ENCODE assay signal across 9 mouse cellular contexts in genomic region chr6:124744755-124745321, GRCm38 (mm10). TPM values are rescaled to one million over a fixed set of nuclear protein-coding genes. Genes with fewer than 3 reads are reported as not detected.
A peak's percentile ranks its signal among the peaks of the same experiment; 100 is the strongest.
DNase-seq lines count a peak whose midpoint lies in the region; ATAC-seq and TF ChIP-seq lines count a peak whose summit lies in the region.
"Had no signal": no experiment of that assay in that cellular context is flagged by ENCODE, and none has a peak within 500 bp of the region (broad histone marks: within the 10 kb centered on the region; RNA-seq: fewer than 3 reads in every experiment).

No protein-coding gene starts in this region.

- H3K36me3 ChIP-seq in forebrain, postnatal 0 days (ENCODE audit: insufficient read depth): peaks cover 54% of the 10 kb centered on the region
- H3K36me3 ChIP-seq in liver, embryonic 14.5 days (replicated peaks; ENCODE audit: control insufficient read depth, insufficient read depth, low read depth): no peaks in the 10 kb centered on the region

- H3K9me3 ChIP-seq in forebrain, postnatal 0 days (ENCODE audit: low read length): no peaks in the 10 kb centered on the region
- H3K9me3 ChIP-seq in liver, embryonic 14.5 days (ENCODE audit: control insufficient read depth, low read length): no peaks in the 10 kb centered on the region

- H3K9ac ChIP-seq in forebrain, postnatal 0 days: peak overlapping the region; percentile 31; the same call in 1 of the 2 replicates
- H3K9ac ChIP-seq in liver, embryonic 14.5 days (replicated peaks): no peak overlapping the region

- TF ChIP-seq CTCF in layer of hippocampus, adult 2 months (conservative IDR thresholded peaks at IDR 0.05): no peak
- TF ChIP-seq CTCF in forebrain, postnatal 0 days (IDR thresholded peaks at IDR 0.05; ENCODE audit: low read depth): no peak
- TF ChIP-seq CTCF in liver, embryonic 14.5 days (IDR thresholded peaks at IDR 0.05; ENCODE audit: low read depth): no peak

- no peak for ATAC-seq in forebrain, postnatal 0 days
- ATAC-seq in liver, embryonic 14.5 days (ENCODE audit: insufficient read depth): no peak

- peaks cover 2% of the 10 kb centered on the region; the same call in 1 of the 2 replicates for H3K4me1 ChIP-seq in forebrain, postnatal 0 days (ENCODE audit: insufficient read depth)
- H3K4me1 ChIP-seq in liver, embryonic 14.5 days (replicated peaks; ENCODE audit: control insufficient read depth in 2 of 2, insufficient read depth in 2 of 2, low read length in 1 of 2): peaks cover 6 to 12% of the 10 kb centered on the region in 2 experiments

- no peaks in the 10 kb centered on the region for H3K27me3 ChIP-seq in forebrain, postnatal 0 days (ENCODE audit: insufficient read depth, low read length)
- H3K27me3 ChIP-seq in liver, embryonic 14.5 days (ENCODE audit: control insufficient read depth, insufficient read depth, low read length): no peaks in the 10 kb centered on the region

- no peak for DNase-seq in layer of hippocampus, adult 2 months (ENCODE audit: low spot score in 2 of 2)
- no peak for DNase-seq in layer of hippocampus, adult 9-11 months
- DNase-seq in cerebellum, adult 11-12 months: peak; percentile 83
- DNase-seq in forebrain, postnatal 0 days: no peak
- DNase-seq in liver, embryonic 14.5 days (ENCODE audit: low read depth in 3 of 3, low spot score in 3 of 3): no peak
- no peak for DNase-seq in right cerebral cortex, postnatal 4 days
- no peak for DNase-seq in adrenal gland, adult 8-10 months
- DNase-seq in adrenal gland, postnatal 4 days (ENCODE audit: low spot score in 2 of 2): no peak

- no peak for TF ChIP-seq EP300 in liver, embryonic 14.5 days (IDR thresholded peaks at IDR 0.05; ENCODE audit: low read depth)

- peak overlapping the region; percentile 98 for H3K27ac ChIP-seq in layer of hippocampus, adult 2 months
- H3K27ac ChIP-seq in forebrain, postnatal 0 days (ENCODE audit: low read depth, low read length): peak overlapping the region; percentile 71
- H3K27ac ChIP-seq in liver, embryonic 14.5 days: no peak overlapping the region

- peak overlapping the region; percentile 100 for H3K4me2 ChIP-seq in forebrain, postnatal 0 days (ENCODE audit: low read depth)
- peak overlapping the region; percentile 97 for H3K4me2 ChIP-seq in liver, embryonic 14.5 days (ENCODE audit: low read depth)

- H3K4me3 ChIP-seq in layer of hippocampus, adult 2 months: peak overlapping the region; percentile 75
- peak overlapping the region; percentile 61 for H3K4me3 ChIP-seq in forebrain, postnatal 0 days (ENCODE audit: low read depth, low read length)
- H3K4me3 ChIP-seq in liver, embryonic 14.5 days (ENCODE audit: insufficient read depth in 1 of 2, low read depth in 2 of 2, low read length in 2 of 2): peak overlapping the region; percentile 4 to 70; a peak in 3 of 4 replicates

- 69% methylated on average over 26 of the region's 26 CpGs for WGBS in forebrain, postnatal 0 days
- 64% methylated on average over 26 of the region's 26 CpGs for WGBS in liver, embryonic 14.5 days (ENCODE audit: insufficient replicate concordance)

RNA-seq across cellular contexts. Expression of gene Grcc10, which starts 3.7 kb away (rescaled TPM):
- total RNA-seq in layer of hippocampus, adult 2 months (2021): 100 to 1,000 TPM; 295 to 339 TPM
- 257 and 314 TPM in 2 replicates for total RNA-seq in forebrain, postnatal 0 days (2014; rRNA removed)
- 699 and 862 TPM in 2 replicates for polyA plus RNA-seq in forebrain, postnatal 0 days (2015; fragmentation: Nextera tagmentation; extraction: Ambion mirVana)
- polyA plus RNA-seq in liver, embryonic 14.5 days (2012; rRNA removed): 27.9 and 50.2 TPM in 2 replicates
- 74.0 and 80.0 TPM in 2 replicates for polyA plus RNA-seq in liver, embryonic 14.5 days (2014; fragmentation: Nextera tagmentation; extraction: Ambion mirVana)
- total RNA-seq in adrenal gland, adult 8-10 months (2022): 100 to 1,000 TPM; 348 to 417 (median 368) TPM
- total RNA-seq in adrenal gland, postnatal 4 days (2021): 100 to 1,000 TPM; 313 TPM

RNA-seq across cellular contexts. Expression of gene Ptpn6, which starts 6.3 kb away (rescaled TPM):
- 1 to 10 TPM; 5.5 to 6.6 TPM for total RNA-seq in layer of hippocampus, adult 2 months (2021)
- 2.2 and 2.9 TPM in 2 replicates for total RNA-seq in forebrain, postnatal 0 days (2014; rRNA removed)
- 3.6 and 3.8 TPM in 2 replicates for polyA plus RNA-seq in forebrain, postnatal 0 days (2015; fragmentation: Nextera tagmentation; extraction: Ambion mirVana)
- polyA plus RNA-seq in liver, embryonic 14.5 days (2012; rRNA removed): 14.3 and 17.9 TPM in 2 replicates
- 26.6 and 28.4 TPM in 2 replicates for polyA plus RNA-seq in liver, embryonic 14.5 days (2014; fragmentation: Nextera tagmentation; extraction: Ambion mirVana)
- total RNA-seq in adrenal gland, adult 8-10 months (2022): 10 to 100 TPM; 14.1 to 21.6 (median 15.0) TPM
- 1 to 10 TPM; 8.3 to 8.4 TPM for total RNA-seq in adrenal gland, postnatal 4 days (2021)

RNA-seq across cellular contexts. Expression of gene Gm45234, which starts 11.0 kb away (rescaled TPM):
- total RNA-seq in layer of hippocampus, adult 2 months (2021): not detected
- total RNA-seq in forebrain, postnatal 0 days (2014; rRNA removed): not detected in 2 replicates
- polyA plus RNA-seq in forebrain, postnatal 0 days (2015; fragmentation: Nextera tagmentation; extraction: Ambion mirVana): 0.11 TPM in 1 of 2 replicates, not detected in the other
- 0.37 TPM in 1 of 2 replicates, not detected in the other for polyA plus RNA-seq in liver, embryonic 14.5 days (2012; rRNA removed)
- not detected in 2 replicates for polyA plus RNA-seq in liver, embryonic 14.5 days (2014; fragmentation: Nextera tagmentation; extraction: Ambion mirVana)
- total RNA-seq in adrenal gland, adult 8-10 months (2022): not detected
- 1 to 10 TPM in 1 of 2 experiments, not detected in 1; 2.2 TPM for total RNA-seq in adrenal gland, postnatal 4 days (2021)
- total RNA-seq: left cerebral cortex, postnatal 10 days had no signal

RNA-seq across cellular contexts. Expression of gene Atn1, which starts 11.5 kb away (rescaled TPM):
- total RNA-seq in layer of hippocampus, adult 2 months (2021): 100 to 1,000 TPM; 159 to 164 TPM
- 15.0 and 16.7 TPM in 2 replicates for total RNA-seq in forebrain, postnatal 0 days (2014; rRNA removed)
- polyA plus RNA-seq in forebrain, postnatal 0 days (2015; fragmentation: Nextera tagmentation; extraction: Ambion mirVana): 19.3 and 24.2 TPM in 2 replicates
- 2.5 and 2.8 TPM in 2 replicates for polyA plus RNA-seq in liver, embryonic 14.5 days (2012; rRNA removed)
- 0.58 and 1.5 TPM in 2 replicates for polyA plus RNA-seq in liver, embryonic 14.5 days (2014; fragmentation: Nextera tagmentation; extraction: Ambion mirVana)
- total RNA-seq in adrenal gland, adult 8-10 months (2022): 100 to 1,000 TPM in 2 of 4 experiments, 10 to 100 TPM in 2; 68.7 to 111 (median 97.1) TPM
- total RNA-seq in adrenal gland, postnatal 4 days (2021): 100 to 1,000 TPM in 1 of 2 experiments, 10 to 100 TPM in 1; 99.7 to 111 TPM

RNA-seq across cellular contexts. Expression of gene Eno2, which starts 24.6 kb away (rescaled TPM):
- total RNA-seq in layer of hippocampus, adult 2 months (2021): 1,000 to 10,000 TPM in 1 of 2 experiments, 100 to 1,000 TPM in 1; 981 to 1,025 TPM
- 130 and 148 TPM in 2 replicates for total RNA-seq in forebrain, postnatal 0 days (2014; rRNA removed)
- polyA plus RNA-seq in forebrain, postnatal 0 days (2015; fragmentation: Nextera tagmentation; extraction: Ambion mirVana): 88.5 and 113 TPM in 2 replicates
- polyA plus RNA-seq in liver, embryonic 14.5 days (2012; rRNA removed): 0.47 and 0.50 TPM in 2 replicates
- polyA plus RNA-seq in liver, embryonic 14.5 days (2014; fragmentation: Nextera tagmentation; extraction: Ambion mirVana): 0.09 TPM in 1 of 2 replicates, not detected in the other
- 10 to 100 TPM; 23.0 to 74.2 (median 42.8) TPM for total RNA-seq in adrenal gland, adult 8-10 months (2022)
- 10 to 100 TPM; 17.9 to 28.3 TPM for total RNA-seq in adrenal gland, postnatal 4 days (2021)
